Mouse (Mus musculus): ENCODE measurements at regions not wholly inside any gene's neighbourhood (a gene's known extent, or its start where the extent isn't known, plus 50 kb on each side); places are given as distances from the start of the nearest gene placed in this dataset.

DNA sequence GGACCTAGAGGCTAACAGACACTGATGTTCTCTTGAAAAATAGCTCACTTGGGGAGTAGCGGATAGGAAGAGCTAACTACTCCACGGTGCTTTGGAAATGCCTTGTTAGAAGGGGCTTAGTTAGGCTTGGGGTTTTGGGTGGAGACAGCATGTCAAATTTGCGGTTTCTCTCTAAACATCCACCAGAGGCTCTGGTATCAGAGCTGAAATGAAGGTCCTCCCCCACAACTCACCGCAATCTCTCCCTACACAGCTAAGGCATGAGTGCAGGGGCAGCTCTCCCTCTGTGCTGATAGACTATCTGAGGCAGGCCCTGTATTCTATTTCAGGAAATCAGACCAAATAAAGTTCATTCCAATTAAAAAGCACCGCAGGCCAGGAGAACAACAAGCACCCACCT lies 259.1 kb upstream of the Prok2 start:
- DNase-seq (ENCODE audit: low read depth, low spot score), result no peak

DNA sequence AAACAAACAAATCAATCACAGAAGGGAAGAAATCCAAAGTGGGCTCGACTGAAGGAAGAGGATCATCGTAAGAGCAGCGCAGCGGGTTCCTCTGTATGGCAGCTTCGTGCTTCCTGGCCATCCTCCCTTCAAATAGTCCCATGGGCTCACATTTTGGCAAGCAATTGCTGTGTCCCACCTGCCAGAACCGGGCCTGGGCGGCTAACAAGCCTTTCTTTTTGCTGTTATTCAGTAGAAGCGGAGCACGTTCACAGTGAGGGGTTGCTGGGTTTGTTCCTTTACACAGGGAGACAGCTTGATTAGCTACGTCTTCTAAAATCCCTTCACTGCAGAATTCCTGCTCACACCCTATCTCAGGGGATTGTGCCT lies 258.6 kb upstream of the Prok2 start:
- no peak for DNase-seq (ENCODE audit: low read depth, low spot score)

DNA sequence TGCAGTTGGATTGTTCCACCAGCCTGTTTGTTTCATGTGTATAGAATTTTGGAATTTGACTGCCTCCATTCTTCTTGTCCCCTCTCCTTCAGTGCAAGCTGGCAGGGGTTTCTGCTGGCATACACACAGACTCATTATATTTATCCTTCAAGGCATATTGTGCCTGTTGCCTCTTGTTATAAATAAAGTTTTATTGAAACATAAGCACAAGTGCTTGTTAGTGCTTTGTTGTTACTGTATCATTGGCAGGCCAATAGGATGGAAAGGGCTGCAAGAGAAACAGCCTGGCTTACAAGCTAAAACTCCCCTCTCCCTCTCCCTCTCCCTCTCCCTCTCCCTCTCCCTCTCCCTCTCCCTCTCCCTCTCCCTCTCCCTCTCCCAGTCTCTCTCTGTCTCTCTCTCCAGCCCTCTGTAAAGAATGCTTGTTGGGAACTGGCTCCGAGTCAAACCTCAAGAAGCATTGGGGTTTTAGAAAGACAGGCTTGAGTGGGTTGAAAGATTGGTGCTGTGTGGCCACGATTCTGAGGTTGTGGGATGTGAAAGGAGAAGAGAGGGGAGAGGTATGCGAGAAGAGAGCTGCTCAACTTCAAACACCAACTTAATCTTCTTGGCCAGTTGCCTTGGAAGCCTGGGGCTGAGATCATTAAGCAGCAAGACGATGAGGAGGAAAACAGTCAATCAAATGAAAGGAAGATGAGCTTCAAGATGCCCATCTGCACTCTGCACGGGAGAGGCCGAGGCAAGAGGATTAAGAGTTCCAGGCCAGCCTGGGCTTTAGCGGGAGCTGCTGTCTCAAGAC lies 258.1 kb upstream of the Prok2 start:
- DNase-seq (ENCODE audit: low read depth, low spot score), result no peak

DNA sequence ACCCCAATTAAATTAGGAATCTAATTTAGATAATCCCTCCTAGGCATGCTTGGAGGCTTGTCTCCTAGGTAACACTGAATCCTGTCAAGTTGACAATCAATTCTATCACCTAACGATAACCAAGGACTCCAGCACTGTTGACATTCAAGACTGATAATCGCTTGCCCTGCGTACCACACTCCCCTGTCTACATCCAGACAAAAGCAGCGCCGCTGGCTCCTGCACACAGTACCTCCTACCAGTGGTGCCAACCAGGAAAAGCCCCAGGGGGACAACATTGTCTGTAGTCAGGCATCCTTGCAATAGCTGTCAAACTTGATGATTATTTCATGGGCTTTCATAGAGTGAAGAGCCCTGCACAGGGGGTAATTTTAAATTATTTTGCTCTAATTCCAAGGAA lies 253.4 kb upstream of the Prok2 start:
- DNase-seq (ENCODE audit: low read depth, low spot score), result no peak

DNA sequence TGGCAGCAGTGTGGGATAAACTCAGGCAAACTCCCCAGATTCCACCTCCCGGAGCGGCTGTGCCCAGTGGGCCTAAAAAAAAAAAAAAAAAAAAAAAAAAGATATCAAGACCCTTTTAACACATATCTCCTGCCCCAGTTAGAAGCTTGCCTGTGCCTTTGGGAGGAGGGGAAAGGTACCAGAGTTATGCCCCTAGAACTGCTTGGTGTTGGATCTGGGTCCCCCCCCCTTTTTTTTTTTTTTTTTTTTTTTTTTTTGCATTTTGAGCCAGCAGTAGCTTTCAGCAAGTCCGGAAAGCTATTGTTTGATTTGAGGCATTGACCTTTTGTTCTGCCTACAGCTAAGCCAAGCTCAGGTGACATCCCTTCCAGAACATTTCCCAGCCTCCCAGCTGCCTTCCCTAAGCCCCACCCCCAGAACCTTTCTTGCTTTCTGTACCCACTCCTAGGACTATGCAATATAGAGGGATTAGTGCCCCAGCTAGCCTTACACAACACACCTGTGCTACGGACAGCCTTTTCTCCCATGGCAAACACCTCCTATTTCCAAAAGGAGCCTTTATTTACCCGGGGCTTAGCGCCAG lies 252.1 kb upstream of the Prok2 start:
- DNase-seq (ENCODE audit: low read depth, low spot score), result no peak

DNA sequence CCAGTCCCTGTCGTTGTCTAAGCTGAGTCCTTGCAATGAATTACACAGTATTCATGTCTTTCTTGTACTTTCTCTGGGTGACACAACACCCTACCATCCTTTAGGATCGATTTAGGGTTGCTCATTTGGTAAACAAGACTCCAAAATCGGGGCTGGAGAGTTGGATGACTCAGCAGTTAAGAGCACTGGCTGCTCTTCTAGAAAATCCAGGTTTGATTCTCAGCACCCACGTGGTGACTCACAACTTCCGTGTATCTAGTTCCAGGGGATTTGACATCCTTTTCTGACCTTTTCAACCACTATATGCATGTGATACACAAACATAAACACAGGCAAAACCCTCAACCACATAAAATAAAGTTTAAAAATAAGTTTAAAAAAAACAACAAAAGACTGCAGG lies 250.0 kb upstream of the Prok2 start:
- DNase-seq (ENCODE audit: low read depth, low spot score), result no peak

DNA sequence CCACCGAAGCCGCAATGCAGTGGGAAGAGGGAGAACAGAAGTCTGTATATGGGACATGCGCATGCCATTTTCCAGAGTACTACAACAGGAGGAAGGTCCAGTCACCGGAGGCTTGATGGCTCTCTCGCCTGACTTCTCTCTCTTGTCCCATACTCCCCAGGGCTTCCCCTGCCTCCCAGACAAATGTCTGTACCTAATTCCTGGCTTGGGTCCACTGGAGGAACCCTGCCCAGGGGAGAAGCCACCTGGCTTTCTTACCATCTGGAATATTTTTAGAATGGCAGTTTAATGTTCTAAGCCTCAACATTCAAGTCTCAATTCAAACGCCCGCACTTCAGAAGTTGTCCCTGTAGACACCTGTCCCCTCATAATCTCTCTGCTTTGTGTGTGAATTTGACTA lies 249.3 kb upstream of the Prok2 start:
- DNase-seq (ENCODE audit: low read depth, low spot score), result no peak

DNA sequence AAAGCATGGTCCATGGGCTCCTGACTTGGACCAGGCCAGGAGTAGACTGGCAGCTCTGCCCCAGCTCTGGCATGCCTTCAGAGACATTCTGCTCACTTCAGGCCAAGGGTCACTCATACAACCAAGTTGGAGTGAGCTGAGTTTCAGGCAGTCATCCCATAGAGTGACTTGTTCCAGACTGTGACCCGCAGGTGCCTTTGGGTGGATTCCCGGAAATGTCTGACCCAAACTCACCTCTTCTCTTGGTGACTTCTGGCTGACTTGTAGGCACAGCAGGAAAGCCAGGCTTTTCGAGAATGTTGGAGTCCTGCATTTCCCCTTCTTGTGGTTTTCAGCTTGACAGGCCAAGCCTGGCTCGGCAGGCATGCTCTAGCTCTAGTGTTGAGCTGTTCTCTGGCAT lies 248.3 kb upstream of the Prok2 start:
- no peak for DNase-seq (ENCODE audit: low read depth, low spot score)

DNA sequence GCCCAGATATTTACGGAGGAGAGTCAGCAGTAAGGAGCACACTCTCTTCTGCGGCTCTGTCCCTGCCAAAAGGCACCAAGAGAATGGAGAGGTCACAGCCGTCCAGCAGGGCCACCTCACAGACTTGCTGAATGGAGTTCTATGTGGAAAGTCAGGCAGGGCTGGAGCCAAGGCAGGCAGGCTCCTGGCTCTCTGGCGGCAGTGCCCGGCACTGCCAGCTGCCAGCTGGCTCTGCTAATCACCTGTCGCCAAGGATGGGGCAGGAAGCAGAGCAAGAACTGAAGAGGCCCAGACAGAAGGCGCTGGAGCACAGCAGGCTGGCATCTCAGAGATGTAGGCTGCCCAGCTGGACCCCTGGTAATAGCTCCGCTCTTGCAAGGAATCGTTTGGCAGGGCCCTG lies 245.2 kb upstream of the Prok2 start:
- DNase-seq (ENCODE audit: low read depth, low spot score), result no peak

DNA sequence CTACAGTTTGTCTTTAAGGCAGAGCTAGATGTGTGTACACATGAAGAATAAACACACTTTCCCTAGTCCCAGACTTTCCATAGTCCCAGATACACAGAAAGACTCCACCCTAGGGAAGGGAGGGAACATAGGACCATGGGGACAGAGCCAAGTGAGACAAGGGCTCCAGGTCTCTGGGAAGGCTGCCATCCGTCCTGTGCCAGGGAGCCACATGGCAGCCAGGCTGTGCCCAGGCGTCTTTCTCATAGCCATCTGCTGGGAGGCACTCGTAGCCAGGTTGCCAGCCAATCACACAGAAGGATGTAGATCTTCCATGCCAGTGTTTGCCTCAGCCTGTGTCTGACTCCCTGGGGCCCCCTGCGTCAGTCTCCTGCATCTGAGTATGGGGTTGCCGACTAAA lies 242.7 kb upstream of the Prok2 start:
- DNase-seq (ENCODE audit: low read depth, low spot score), result no peak

DNA sequence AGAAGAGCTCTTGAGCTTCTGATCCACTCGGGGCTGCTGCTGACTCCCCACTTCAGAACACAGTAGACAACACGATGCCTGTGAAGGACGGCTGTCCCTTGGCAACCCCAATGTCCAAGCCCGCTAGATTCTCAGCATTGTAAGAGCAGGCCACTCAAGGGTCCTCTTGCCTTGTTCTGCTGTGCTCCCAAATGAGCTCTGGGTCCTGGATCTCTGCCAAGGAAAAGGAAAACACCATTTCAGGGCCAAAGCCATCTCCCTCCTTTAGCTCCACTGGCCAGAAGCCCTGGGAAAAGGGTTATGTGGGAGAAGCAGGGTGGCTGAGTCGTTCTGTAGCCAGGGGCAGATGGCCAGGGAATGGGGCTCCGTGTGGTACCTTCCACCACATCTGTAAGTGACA lies 241.3 kb upstream of the Prok2 start:
- no peak for DNase-seq (ENCODE audit: low read depth, low spot score)

DNA sequence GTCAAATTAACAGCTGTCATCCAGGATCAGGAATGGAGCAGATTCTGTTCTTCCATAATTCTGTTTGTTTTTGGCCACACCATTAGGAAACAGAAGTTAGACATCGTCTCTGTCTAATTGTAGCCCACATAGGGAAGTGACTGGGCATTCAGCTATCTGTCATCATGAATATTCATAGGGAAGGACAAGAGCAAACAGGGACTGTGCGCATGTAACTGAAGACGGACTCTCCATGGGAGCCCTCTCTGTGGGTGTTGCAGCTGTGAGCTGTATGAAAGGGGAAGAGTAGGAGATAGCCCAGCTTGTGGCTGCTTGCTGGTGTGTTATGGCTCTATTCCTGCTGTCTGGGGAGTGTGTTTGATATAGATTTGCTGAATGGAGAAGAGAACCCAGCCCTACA lies 238.3 kb upstream of the Prok2 start:
- no peak for DNase-seq (ENCODE audit: low read depth, low spot score)

DNA sequence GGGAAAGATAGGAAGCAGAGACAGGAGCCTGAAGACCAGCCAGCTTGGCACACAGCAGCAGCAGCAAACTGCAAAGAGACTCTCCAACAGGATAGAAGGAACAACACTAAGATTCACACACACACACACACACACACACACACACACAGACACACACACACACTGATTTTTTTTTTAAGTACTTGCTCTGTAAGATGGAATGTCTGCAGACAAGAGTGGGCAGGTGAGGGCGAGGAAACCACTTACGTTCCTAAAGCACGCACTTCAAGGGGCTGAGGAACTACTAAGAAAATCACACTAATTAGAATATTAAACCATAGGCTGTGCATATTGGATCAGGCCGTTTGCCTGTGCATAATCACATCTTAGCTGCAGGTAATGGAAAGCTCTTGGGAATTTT lies 237.8 kb upstream of the Prok2 start:
- no peak for DNase-seq (ENCODE audit: low read depth, low spot score)

DNA sequence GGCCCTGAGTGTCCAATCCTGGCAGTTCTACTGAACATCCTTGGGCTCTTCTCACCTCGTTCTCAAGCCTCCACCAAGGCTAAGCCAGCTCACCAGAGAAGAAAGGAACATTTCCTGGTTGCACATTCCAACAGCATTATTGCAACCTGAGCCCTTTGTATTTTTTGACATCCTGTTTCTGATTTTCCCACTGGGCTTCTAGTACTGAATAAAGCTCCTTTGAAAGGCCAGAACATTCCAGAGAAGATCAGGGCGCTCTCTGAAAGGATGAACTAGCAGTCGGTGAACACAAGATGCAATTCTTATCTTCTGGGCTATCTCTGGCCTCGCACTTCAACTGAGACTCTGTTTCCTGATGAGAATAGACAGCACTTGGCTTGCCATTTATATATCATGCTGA lies 233.2 kb upstream of the Prok2 start:
- no peak for DNase-seq (ENCODE audit: low read depth, low spot score)

DNA sequence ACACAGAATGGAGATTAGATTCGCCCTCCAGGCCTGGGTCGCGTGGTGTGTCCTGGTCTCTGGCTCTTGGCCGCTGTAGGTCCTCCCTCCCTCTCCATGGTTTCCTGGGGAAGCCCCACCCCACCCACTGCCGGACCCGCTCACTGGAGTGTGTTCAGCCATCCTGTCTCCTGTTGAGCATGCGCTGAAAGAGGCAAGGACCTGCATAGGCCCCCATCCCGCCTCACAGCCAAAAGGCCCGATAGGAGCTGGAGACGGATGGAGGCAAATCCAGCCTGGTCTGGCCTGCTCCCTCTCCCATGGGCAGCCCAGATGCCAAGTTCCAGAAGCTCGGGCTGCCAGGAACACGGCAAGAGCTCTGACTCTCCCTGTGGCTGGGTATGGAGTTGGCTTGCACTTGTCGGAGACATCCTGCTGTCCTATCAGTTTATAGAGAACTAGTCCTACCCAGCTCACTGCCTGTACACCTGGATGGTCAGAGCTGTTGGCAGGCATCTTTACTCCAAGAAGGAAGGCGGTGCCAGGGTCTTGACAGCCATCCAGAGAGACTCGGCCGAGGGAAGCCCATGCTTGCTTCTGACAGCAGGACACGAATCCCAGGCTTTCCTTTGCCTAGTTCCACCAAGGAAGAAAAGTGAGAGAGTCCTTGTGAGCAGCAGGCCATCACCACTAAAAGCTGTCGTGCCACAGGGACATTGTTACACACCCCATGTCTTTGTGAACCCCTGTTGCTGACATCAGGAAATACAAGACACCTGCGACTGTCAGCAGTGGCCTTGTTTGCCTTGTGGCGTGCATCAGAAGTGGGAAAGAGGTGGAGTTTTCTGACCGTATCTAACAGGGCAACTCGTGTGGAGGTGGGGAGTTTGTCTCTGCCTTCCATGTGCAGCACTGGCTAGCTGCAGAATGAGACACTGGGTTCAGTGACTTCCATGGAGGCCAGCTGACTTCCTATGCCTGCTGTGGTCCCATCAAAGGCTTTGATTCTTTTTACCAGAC lies 228.9 kb upstream of the Prok2 start:
- no peak for DNase-seq (ENCODE audit: low read depth, low spot score)

DNA sequence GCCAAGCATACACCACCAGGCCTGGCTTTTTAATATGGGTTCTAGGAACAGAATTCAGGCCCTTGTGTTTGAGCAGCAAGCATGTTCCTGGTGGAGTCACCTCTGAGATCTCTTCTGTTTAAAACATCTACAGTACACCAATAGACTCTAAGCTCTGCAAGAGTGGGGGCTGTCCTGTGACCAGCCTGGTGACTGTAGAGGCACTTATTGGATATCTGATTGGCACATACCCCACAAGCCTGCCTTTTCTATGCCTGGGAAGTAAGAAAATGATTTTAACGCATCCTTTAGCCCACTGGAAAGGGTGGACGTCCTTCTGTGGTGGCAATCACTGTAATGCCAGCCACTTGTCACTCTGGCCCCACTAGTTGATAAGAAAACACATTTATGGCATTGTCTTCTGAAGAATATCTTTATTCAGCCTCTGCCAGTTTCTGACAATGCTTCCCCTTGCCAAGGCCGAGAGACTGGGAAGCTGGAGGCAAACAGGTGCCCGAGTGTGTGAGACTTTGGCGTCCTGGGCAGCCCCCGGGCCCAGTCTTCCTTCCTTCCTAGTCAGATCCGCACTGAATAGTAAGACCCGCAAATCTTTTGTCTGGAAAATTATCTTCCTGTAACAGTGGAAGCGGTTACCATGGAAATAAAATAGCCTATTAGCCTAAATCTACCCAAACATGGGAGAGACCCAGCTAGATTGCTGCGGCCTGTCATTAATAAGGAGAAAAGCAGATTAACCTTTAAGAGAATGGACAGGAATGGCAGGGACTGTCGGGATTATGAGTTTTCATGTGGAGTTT lies 228.0 kb upstream of the Prok2 start:
- DNase-seq (ENCODE audit: low read depth, low spot score), result no peak

DNA sequence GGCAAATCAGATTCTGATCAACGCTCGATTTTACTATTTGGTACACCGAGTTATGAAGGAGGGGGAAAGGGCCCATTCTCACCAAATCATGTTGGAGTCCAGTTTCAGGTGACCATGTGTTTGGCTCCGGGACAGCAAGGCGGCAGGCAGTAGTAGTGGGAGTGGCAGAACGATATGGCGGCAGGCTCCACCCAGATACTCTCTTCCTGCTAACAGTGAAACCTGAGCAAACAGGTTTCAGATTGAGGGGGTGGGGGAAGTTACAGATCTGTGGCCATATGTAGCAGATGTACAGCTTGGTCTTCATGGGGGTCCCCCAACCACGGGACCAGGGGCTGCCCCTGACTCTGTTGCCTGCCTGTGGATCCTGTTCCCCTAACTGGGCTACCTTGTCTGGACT lies 224.6 kb upstream of the Prok2 start:
- DNase-seq (ENCODE audit: low read depth, low spot score), result peak; percentile 7

DNA sequence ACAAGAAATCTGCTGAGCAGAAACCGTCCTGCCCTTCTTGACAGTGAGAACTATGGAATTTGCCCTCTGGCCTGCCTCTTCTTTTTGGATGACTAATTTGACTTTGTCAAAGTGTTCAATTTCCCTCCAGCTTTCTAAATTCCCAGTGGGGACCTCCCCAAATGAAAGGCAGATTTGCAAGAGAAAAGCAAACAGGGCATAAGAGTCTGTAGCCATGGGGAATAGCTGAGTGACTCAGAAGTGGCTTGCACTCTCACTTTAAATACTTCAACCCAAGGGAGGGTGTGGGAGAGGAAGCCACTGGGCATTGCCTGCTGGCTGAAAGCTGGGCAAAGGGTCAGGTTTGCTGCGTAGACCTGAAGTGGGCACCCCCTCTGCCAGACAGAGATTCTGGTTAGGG lies 220.7 kb upstream of the Prok2 start:
- DNase-seq (ENCODE audit: low read depth, low spot score), result no peak

DNA sequence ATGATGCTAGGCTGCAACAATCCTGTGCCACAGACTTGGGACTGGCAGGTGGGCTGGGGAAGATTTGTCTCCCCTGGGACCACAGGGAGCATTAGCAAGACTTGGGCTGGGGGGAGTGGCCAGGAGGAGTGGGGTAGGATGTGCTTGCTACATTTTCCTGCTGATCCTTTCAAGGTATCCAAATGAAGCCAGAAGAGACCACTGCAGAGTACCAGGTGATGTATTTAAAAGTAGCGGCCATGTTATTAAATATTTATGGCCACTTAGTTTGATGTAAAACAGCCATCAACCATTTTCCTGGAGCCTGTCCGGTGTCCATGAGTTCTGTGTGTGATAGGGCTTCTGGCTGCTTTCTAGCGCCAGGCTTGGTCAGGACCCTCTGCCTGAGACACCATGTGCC lies 220.3 kb upstream of the Prok2 start:
- no peak for DNase-seq (ENCODE audit: low read depth, low spot score)

DNA sequence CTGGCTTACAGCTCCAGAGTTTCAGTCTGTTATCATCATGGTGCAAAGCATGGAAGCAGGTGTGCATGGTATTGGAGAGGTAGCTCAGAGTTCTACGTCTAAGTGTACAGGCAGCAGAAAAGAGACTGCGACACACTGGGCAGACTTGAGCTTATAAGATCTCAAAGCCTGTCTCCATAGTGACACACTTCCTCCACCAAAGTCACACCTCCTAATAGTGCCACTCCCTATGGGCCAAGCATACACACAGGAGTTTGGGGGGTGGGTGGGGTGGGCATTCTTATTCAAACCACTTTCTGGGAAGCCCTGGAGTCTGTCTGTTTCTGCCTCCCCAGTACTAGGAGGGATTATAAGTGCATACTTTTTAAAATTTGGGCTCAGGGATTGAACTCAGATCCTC lies 219.5 kb upstream of the Prok2 start:
- DNase-seq (ENCODE audit: low read depth, low spot score), result no peak

DNA sequence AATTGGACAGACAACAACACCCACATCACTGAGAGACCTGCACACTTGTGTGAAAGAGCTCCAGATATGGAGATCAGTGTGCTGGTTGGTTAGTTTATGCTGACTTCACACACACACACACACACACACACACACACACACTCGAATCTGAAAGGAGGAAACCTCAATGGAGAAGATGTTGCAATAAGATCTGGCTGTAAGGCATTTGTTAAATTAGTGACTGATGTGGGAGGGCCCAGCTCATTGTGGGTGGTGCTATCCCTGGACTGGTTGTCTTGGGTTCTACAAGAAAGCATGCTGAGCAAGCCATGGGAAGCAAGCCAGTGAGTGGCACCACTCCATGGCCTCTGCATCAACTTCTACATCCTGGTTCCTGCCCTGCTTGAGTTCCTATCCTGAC lies 216.8 kb upstream of the Prok2 start:
- no peak for DNase-seq (ENCODE audit: low read depth, low spot score)

DNA sequence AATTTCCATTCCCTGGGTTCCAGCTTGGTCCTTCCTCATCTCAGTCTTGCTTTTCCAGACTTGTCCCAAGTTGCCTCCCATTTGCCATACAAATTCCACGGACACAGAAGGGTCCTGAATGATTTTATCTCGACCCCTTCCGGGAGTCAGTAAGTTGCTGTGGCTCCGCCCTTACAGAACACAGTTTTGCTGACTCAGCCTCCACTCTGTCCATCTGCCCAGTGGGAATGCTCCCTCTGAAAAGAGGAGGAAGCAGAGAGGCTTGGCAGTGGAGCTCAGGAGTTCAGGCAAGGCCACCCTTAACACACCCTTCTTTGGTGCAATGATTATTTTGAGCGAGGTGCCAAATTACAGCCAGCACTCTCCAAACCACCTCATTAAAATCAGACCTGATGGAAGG lies 213.9 kb upstream of the Prok2 start:
- DNase-seq (ENCODE audit: low read depth, low spot score), result no peak
